Mouse (Mus musculus) E14TG2a.4 (cell line): Measurements from ENCODE around the gene Gna15.

Source experiments
- H3K27me3 ChIP-seq: 2 replicates; pipeline ENCODE4 v1.6.1; 2014; ENCODE audit warnings: low read length, control low read depth; ENCODE audit not compliant: insufficient read depth
- H3K36me3 ChIP-seq: 2 replicates; pipeline ENCODE4 v1.6.1; 2014; ENCODE audit warnings: low read length, control low read depth; ENCODE audit not compliant: insufficient read depth
- H3K4me1 ChIP-seq: replicated peaks from 2 replicates; pipeline ENCODE4 v1.6.1; 2014; ENCODE audit warnings: low read depth, low read length, control low read depth
- H3K4me3 ChIP-seq: replicated peaks from 2 replicates; pipeline ENCODE4 v1.5.1; 2014; ENCODE audit warnings: mild to moderate bottlenecking, low read length
- H3K9me3 ChIP-seq: 2 replicates; pipeline ENCODE4 v1.6.1; 2014; ENCODE audit warnings: low read length, control low read depth
- CTCF ChIP-seq: conservative IDR thresholded peaks from 2 replicates; pipeline ENCODE4 v1.5.1; 2014; ENCODE audit warnings: low read length
- NANOG ChIP-seq: IDR thresholded peaks from 2 replicates; pipeline ENCODE4 v1.6.1; 2014; ENCODE audit warnings: borderline replicate concordance, low read length, mixed read lengths
- POU5F1 ChIP-seq: IDR thresholded peaks from 2 replicates; pipeline ENCODE4 v1.6.1; 2014; ENCODE audit warnings: low read length, borderline replicate concordance

Gna15 gene

GRCm38 (mm10) chr10:81507095-81507494 lies 16.9 kb downstream of the Gna15 start:
- TF ChIP-seq POU5F1 (no peak), NANOG (peak; percentile 47; the same call in 1 of the 2 replicates)
- peaks cover 6% of the 10 kb centered on the region; the same call in 1 of the 2 replicates for H3K9me3 ChIP-seq

GRCm38 (mm10) chr10:81505016-81505664 lies 18.9 kb downstream of the Gna15 start:
- H3K9me3 ChIP-seq = peaks cover 6% of the 10 kb centered on the region; the same call in 1 of the 2 replicates
- peaks cover 57% of the 10 kb centered on the region for H3K36me3 ChIP-seq
- peak overlapping the region; percentile 41 for H3K4me3 ChIP-seq
- TF ChIP-seq POU5F1 (no peak), CTCF (no peak), NANOG (no peak)
- H3K4me1 ChIP-seq = peaks cover 79% of the 10 kb centered on the region
- H3K27me3 ChIP-seq = no peaks in the 10 kb centered on the region

More at GRCm38 (mm10) chr10:81507095-81507494, 16.9 kb downstream of the Gna15 start:
- Histone ChIP-seq H3K27me3 (peaks cover 11% of the 10 kb centered on the region), H3K4me3 (peak overlapping the region; percentile 76), H3K36me3 (peaks cover 43% of the 10 kb centered on the region), H3K4me1 (peaks cover 90% of the 10 kb centered on the region)

DNA sequence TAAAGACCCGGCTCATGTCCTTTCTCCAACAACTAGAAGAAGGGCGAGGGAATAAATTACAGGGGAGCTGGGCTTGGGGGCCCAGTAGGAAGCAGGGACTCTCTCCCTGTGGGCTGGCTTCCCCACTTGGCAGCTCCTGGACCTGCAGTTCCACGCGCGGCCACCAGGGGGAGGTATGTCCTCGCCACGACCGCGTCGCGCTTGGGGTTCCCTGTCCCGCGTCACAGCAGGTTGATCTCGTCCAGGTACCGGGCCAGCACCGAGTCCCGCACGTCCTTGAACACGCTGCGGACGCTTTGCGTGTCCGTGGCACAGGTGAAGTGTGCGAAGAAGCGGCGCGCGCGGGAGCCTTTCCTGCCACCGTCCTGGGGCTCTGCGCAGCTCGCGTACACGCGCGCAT lies 21.4 kb downstream of the Gna15 start:
- Histone ChIP-seq H3K4me1 (peaks cover 77% of the 10 kb centered on the region), H3K36me3 (peaks cover 57% of the 10 kb centered on the region), H3K4me3 (peak overlapping the region; percentile 75), H3K27me3 (no peaks in the 10 kb centered on the region), H3K9me3 (peaks cover 6% of the 10 kb centered on the region; the same call in 1 of the 2 replicates)
- TF ChIP-seq CTCF (peak; percentile 96), NANOG (no peak)

- Histone ChIP-seq H3K4me3 (no peak overlapping the region), H3K36me3 (peaks cover 57% of the 10 kb centered on the region), H3K9me3 (peaks cover 6% of the 10 kb centered on the region; the same call in 1 of the 2 replicates), H3K27me3 (no peaks in the 10 kb centered on the region), H3K4me1 (peaks cover 78% of the 10 kb centered on the region)
- no peak for TF ChIP-seq POU5F1
These were observed 22.2 kb downstream of the Gna15 start for GRCm38 (mm10) chr10:81501863-81502262.

DNA sequence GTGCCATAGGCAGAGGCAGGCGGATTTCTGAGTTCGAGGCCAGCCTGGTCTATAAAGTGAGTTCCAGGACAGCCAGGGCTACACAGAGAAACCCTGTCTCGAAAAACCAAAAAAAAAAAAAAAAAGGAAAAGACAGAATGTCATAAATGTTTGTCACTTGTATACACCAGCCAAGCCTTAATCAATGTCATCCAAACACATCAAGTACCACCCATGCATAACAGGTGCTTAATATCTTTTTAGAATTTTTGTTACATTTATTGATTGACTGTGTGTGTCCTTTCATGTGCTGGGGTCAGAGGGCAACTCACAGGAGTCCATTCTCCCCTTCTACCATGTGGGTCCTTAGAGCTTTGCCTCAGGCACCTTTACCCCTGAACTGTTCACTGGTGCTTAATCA lies 24.0 kb downstream of the Gna15 start, which contains the start of gene S1pr4:
S1pr4 (minus strand) TSS at position 101 of the 400 bp plus-strand sequence.
- H3K36me3 ChIP-seq = peaks cover 41% of the 10 kb centered on the region
- TF ChIP-seq POU5F1 = no peak
- TF ChIP-seq CTCF = no peak
- no peak for TF ChIP-seq NANOG
- H3K9me3 ChIP-seq = peaks cover 2% of the 10 kb centered on the region; the same call in 1 of the 2 replicates
- H3K27me3 ChIP-seq = no peaks in the 10 kb centered on the region
- peaks cover 70% of the 10 kb centered on the region for H3K4me1 ChIP-seq
- peak within 1 kb of the TSS; percentile 74 for H3K4me3 ChIP-seq

DNA sequence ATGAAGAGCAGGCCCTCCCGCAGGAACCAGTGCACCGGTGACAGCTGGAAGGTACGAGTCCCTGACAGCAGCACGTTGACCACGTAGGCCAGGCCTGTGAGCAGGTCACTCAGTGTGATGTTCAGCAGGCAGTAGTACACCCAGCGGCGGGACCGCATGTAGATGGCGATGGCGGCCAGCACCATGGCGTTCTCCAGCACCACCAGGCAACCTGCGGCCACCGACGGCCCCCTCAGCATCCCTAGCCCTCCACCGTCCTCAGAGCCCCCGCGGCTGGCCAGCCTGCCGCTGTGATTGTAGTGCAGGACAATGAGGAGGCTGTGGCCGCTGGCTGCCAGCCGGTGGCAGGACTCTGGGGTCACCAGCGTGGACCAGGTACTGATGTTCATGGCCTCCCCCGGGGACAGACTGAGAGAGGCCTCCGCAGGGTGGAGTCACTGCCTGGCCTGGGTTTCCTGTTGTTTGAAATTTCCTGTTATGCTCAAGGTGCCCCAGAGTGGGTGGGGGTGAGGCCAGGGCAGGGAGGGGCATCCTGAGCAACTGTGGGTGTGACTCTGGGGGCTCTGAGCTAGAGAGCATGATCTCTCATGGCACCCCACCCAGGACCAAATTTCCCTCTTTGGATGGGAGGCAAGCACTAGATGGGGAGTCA lies 24.6 kb downstream of the Gna15 start:
- Histone ChIP-seq H3K9me3 (no peaks in the 10 kb centered on the region), H3K36me3 (peaks cover 42% of the 10 kb centered on the region), H3K4me3 (peak overlapping the region; percentile 74), H3K4me1 (peaks cover 75% of the 10 kb centered on the region), H3K27me3 (no peaks in the 10 kb centered on the region)
- TF ChIP-seq POU5F1 (no peak), CTCF (no peak), NANOG (no peak)

GRCm38 (mm10) chr10:81498316-81499249 lies 25.4 kb downstream of the Gna15 start:
- no peaks in the 10 kb centered on the region for H3K27me3 ChIP-seq
- TF ChIP-seq POU5F1 = no peak
- TF ChIP-seq NANOG = no peak
- TF ChIP-seq CTCF = no peak
- H3K4me3 ChIP-seq = peak overlapping the region; percentile 74
- peaks cover 75% of the 10 kb centered on the region for H3K4me1 ChIP-seq
- no peaks in the 10 kb centered on the region for H3K9me3 ChIP-seq
- H3K36me3 ChIP-seq = peaks cover 42% of the 10 kb centered on the region
